Mouse (Mus musculus) frontal cortex, adult (tissue): ENCODE measurements around the gene Faf2.

Source experiments
- ATAC-seq: cut with Nextera tagmentation; 2 replicates; pipeline ENCODE4 v1.9.2; 2017; ENCODE audit warnings: mild to moderate bottlenecking, moderate library complexity, mixed read lengths; ENCODE audit not compliant: low TSS enrichment

The Faf2 gene

DNA sequence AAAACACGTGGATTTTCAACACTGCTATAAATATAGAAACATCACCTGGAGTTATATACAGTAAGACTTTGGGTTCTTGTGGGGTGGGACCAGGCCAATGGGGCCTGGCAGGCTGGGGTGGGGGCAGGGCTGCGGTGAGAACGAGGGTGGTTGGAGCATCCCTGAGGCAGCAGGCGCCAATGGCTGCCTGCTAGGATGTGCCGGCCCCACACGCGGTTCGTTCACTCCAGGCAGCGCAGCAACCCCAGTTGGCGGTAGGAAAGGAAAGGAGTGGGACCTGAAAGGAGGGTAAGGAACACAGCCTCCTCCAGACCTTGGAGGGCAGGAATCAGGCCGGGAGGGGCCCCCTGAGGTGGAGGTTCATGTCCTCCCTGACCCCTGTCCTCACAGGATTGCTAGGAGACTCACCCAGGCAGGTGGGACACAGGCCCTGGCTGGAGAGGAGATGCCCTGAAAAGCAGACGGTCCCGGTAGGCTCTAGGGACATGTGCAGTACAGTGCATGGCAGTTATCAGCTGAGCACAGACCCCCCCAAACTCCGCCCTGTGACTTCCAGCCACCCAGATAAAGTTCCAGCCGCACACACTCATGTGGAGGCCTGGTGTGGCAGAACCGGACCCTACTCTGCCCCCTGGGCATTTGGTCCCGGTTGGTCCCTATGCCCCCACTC, 58.7 kb downstream of the Faf2 start:
- ATAC-seq = no peak

- no peak for ATAC-seq
Observed at GRCm38 (mm10) chr13:54681291-54681690, 59.7 kb downstream of the Faf2 start.

DNA sequence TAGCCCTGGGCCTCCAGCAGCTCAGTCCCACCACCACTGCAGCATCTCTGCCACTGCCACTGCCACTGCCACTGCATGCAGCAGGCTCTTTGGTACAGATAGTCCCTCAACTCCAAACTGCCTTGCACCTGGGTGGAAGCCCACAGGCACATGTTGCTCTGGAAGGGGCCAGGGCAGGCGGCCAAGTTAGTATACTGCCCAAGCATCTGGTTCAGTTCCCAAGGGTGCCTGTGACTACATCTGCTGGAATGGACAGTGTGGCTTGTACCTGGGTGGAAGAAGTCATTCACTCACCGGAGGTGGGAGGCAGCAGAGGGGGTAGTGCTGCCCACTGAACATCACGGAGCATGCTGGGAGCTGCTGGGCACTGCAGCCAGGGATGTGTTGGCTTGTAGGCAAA, 61.7 kb downstream of the Faf2 start:
- ATAC-seq = no peak

DNA sequence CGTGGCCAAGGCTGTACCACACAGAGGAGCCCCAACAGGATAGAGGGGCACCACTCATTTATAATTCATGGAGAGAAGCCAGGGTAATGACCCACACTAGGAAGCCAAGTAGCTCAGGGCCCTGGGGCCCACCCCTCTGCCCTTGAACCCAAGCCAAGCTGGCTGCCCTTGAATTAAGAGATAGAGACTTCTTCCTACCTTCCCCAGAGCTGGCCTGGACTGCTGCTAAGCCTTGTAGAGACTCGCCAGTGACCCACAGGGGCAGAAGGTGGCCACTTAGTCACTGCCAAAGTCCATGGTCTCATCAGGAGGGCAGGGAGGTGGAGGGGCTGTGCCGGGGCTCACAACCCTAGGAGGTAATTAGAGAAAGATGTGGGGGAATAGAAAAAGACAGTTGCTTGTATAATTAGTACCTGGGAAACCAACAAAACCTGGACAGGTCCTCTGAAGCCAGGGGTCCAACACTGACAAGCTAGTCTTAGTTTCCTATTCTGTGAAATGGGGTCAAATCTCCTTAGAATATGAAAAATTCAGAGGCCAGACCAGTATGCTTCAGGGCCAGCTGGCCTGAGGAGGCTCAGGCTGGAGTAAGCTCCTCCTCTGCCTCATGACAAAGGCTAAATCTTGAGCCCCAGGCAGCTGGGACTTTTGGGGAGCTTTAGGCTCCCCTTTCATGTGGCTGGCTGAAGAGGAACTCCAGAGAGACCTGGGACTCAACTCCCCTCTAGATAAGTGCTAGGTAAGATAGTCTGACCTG, 62.7 kb downstream of the Faf2 start:
- no peak for ATAC-seq

DNA sequence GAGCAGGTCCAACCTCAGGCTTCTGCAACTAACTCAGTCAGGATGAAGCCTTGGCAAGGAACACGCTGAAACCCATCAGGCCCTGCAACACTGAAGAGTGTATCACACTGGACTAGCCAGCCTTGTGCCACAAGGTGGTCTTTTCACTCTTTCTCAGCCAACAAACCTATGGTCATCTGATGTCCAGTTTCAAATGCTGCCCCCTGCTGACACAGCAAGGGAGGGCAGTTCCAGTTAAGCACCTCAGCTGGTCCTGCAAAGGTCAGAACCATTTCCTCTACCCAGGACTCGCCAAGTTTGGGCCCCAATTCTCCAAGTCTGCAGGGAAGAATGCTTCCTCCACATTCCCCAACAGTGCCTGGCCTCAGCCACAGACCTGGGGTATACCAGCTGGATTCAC, 63.6 kb downstream of the Faf2 start:
- no peak for ATAC-seq

- no peak for ATAC-seq
Observed at GRCm38 (mm10) chr13:54686139-54687053, 64.8 kb downstream of the Faf2 start.

GRCm38 (mm10) chr13:54687096-54687495, 65.5 kb downstream of the Faf2 start:
- peak; percentile 61 for ATAC-seq

DNA sequence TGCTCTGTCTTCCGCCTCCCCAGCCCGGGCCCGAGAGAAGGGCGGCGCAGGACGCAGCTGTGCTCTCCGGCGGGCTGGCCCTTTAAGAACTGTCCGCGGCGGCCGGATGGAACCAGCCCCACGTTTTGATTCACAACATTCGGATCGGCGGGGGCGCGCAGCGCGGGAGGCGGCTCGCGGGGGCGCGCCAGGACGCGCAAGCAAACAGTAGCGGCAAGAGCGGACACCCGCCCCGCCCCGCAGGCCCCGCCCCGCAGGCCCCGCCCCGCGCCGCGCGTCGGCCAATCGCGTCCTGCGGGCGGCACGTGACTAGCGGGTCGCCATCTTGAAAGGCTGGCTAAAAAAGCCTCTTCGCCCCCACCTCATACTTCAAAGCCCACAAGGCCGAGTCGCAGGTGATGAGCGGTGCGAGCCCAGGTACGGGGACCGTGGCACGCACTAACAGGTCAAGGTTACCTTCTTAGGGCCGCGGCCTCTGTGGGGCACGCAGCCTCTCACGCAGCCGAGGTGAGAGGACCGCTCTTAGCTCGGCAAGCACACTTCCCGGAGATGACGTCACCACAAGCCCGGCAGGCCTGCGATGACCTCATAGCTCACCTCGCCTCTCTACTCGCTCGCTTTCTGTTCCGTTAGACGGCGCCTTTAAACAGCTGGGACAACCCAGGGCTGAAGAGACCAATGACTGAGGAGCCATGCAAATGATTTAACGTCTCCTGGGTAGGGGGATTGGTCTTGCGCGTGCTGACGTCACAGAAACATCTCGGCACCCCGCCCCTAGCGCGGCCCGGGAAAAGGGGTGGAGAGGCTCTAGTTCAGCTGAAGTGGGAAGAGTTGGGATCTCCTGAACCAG, 66.2 kb downstream of the Faf2 start:
- peak; percentile 65 for ATAC-seq

DNA sequence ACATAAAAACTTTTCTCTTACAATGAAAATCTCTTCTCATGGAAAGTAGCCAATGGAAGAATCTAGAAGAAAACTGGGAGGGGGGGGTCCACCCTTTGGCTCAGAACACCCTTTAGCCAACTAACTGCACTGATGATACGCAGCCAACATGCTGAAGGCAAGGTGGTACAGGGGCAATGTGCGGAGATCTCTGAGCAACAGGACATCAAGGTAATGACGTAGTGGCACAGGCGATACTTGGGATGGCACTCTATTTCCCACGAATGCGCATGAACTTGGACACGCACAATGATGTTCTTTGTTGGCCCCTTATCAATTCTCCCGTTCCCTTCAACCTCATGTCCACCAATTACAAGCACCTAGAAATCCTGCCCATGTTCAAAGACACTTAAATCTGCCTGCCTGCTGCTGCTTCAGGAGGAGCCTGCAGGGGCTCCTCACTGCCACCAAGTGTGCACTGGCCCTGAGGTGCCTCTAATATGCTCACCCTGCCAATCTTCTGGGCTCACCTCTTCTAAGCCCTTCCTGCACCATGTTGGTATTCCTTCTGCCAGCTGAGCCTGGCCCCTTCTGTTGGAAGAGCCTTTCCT, 68.7 kb downstream of the Faf2 start:
- no peak for ATAC-seq

- ATAC-seq = no peak
Observed at GRCm38 (mm10) chr13:54691737-54692136, 70.2 kb downstream of the Faf2 start.

GRCm38 (mm10) chr13:54692711-54693557, 71.3 kb downstream of the Faf2 start:
- ATAC-seq = no peak

GRCm38 (mm10) chr13:54693558-54694347, 72.2 kb downstream of the Faf2 start, which contains the start of gene Rnf44:
Gene Rnf44, minus strand, starts transcription at chr13:54693907.
- peak; percentile 88 for ATAC-seq

GRCm38 (mm10) chr13:54694348-54695060, 72.9 kb downstream of the Faf2 start:
- ATAC-seq = peak; percentile 66

- no peak for ATAC-seq
Observed at GRCm38 (mm10) chr13:54695479-54696230, 74.1 kb downstream of the Faf2 start.

DNA sequence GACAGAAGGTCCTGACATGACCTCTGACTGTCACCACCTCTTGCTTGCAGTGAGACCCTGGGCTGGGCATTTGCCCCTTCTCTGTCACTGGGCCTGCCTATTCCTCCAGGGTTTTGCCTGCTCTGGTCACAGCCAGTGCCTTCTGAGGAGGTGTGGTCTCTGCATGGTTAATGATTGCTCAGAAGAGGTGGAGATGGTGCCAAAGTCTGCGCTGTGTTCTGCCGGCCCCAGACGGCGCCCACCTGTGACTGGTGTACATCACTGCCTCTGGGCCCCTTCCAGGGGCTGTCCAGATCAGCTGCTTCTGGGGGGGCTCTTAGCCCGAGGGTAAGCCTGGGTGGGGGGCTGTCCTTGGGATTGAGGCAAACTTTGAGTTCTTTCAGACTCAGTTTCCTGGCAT, 79.7 kb downstream of the Faf2 start, which contains the start of gene Cdhr2:
Gene Cdhr2, plus strand, starts transcription at position 219 of the 400 bp plus-strand sequence.
- no peak for ATAC-seq

GRCm38 (mm10) chr13:54702507-54702906, 80.9 kb downstream of the Faf2 start:
- no peak for ATAC-seq

GRCm38 (mm10) chr13:54704890-54705289, 83.3 kb downstream of the Faf2 start:
- no peak for ATAC-seq

- ATAC-seq = no peak
Observed at GRCm38 (mm10) chr13:54710866-54711265, 89.3 kb downstream of the Faf2 start.
